Mouse (Mus musculus) CH12.LX (cell line): ENCODE measurements at regions not wholly inside any gene's neighbourhood (a gene's known extent, or its start where the extent isn't known, plus 50 kb on each side); places are given as distances from the start of the nearest gene placed in this dataset.
A peak's percentile ranks its signal among the peaks of the same experiment; 100 is the strongest.

Experiments
- DNase-seq: peaks from one replicate; pipeline ENCODE4 v3.0.0-alpha.2; 2013; ENCODE audit errors: extremely low read depth
- H3K27ac ChIP-seq: 2 replicates; pipeline ENCODE4 v1.5.1; 2012; ENCODE audit warnings: low read depth, mild to moderate bottlenecking, control low read depth, moderate library complexity; ENCODE audit not compliant: insufficient read depth
- H3K27me3 ChIP-seq: replicated peaks from 2 replicates; pipeline ENCODE3; 2012; ENCODE audit warnings: inconsistent platforms
- H3K36me3 ChIP-seq, 2 experiments: replicated peaks in 1 of 2; 2 replicates each; pipeline versions ENCODE3 to v1.6.1; 2012; ENCODE audit warnings: inconsistent platforms in 1 of 2, low read length in 1 of 2, mild to moderate bottlenecking in 1 of 2, mixed read lengths in 1 of 2, moderate library complexity in 1 of 2; ENCODE audit not compliant: control insufficient read depth in 1 of 2, insufficient read depth in 1 of 2
- H3K4me1 ChIP-seq, 2 experiments: 2 replicates each; pipeline ENCODE4 v1.6.1; 2012; ENCODE audit warnings: inconsistent platforms in 1 of 2, moderate library complexity in 1 of 2; ENCODE audit not compliant: insufficient read depth in 2 of 2, control insufficient read depth in 1 of 2
- H3K4me2 ChIP-seq: 2 replicates; pipeline ENCODE4 v1.6.1; 2012; ENCODE audit warnings: low read depth, mild to moderate bottlenecking, control low read depth; ENCODE audit not compliant: poor library complexity, insufficient read depth, severe bottlenecking
- H3K4me3 ChIP-seq, 3 experiments: fragments of 150-350 bp in 1 of 3; sonication (generic) in 1 of 3; replicated peaks in 1 of 3; 2 replicates each; pipeline versions ENCODE3 to v1.5.1; 2011 to 2012; ENCODE audit warnings: low read depth in 2 of 3, low read length in 2 of 3, mild to moderate bottlenecking in 2 of 3, moderate library complexity in 2 of 3, control low read depth in 1 of 3, improper control_type of control experiment in 1 of 3, inconsistent platforms in 1 of 3, mixed read lengths in 1 of 3; ENCODE audit not compliant: poor library complexity in 1 of 3
- H3K79me2 ChIP-seq: replicated peaks from 2 replicates; pipeline ENCODE4 v1.6.1; 2012; ENCODE audit warnings: mild to moderate bottlenecking, moderate library complexity; ENCODE audit not compliant: control insufficient read depth, poor library complexity, insufficient read depth, severe bottlenecking; ENCODE audit errors: extremely low read depth
- H3K9ac ChIP-seq: 2 replicates; pipeline ENCODE4 v1.6.1; 2012; ENCODE audit warnings: low read depth, mild to moderate bottlenecking, control low read depth, moderate library complexity; ENCODE audit not compliant: insufficient read depth
- H3K9me3 ChIP-seq: replicated peaks from 2 replicates; pipeline ENCODE3; 2012; ENCODE audit warnings: low read length, inconsistent platforms, mixed read lengths
- CHD2 ChIP-seq: IDR thresholded peaks from 2 replicates; pipeline ENCODE4 v1.6.1; 2011; ENCODE audit warnings: low read length, improper control_type of control experiment
- CTCF ChIP-seq, 2 experiments: IDR thresholded peaks in 1 of 2; conservative IDR thresholded peaks in 1 of 2; 2 replicates each; pipeline ENCODE4 v1.5.1; 2011 to 2012; ENCODE audit warnings: low read depth in 2 of 2, low read length in 2 of 2, improper control_type of control experiment in 1 of 2, inconsistent platforms in 1 of 2, mild to moderate bottlenecking in 1 of 2, moderate library complexity in 1 of 2
- EP300 ChIP-seq: IDR thresholded peaks from 2 replicates; pipeline ENCODE4 v1.6.1; 2011; ENCODE audit warnings: low read length, improper control_type of control experiment
- HCFC1 ChIP-seq: IDR thresholded peaks from 2 replicates; pipeline ENCODE4 v1.6.1; 2012; ENCODE audit warnings: low read depth, mild to moderate bottlenecking, inconsistent platforms, low read length, improper control_type of control experiment
- MAX ChIP-seq: IDR thresholded peaks from 2 replicates; pipeline ENCODE4 v1.6.1; 2011; ENCODE audit warnings: low read length, improper control_type of control experiment
- NELFE ChIP-seq: IDR thresholded peaks from 2 replicates; pipeline ENCODE4 v1.6.1; 2011; ENCODE audit warnings: low read depth, low read length, improper control_type of control experiment
- POLR2A ChIP-seq: IDR thresholded peaks from 2 replicates; pipeline ENCODE4 v1.6.1; 2011; ENCODE audit warnings: low read depth, mild to moderate bottlenecking, improper control_type of control experiment, low read length
- POLR2AphosphoS2 ChIP-seq: IDR thresholded peaks from 2 replicates; pipeline ENCODE4 v1.6.1; 2011; ENCODE audit warnings: low read depth, low read length, improper control_type of control experiment
- RAD21 ChIP-seq: IDR thresholded peaks from 2 replicates; pipeline ENCODE4 v1.6.1; 2011; ENCODE audit warnings: low read depth, mild to moderate bottlenecking, low read length, improper control_type of control experiment, moderate library complexity
- SIN3A ChIP-seq: IDR thresholded peaks from 2 replicates; pipeline ENCODE4 v1.6.1; 2012; ENCODE audit warnings: low read length, improper control_type of control experiment, inconsistent platforms
- SMC3 ChIP-seq: IDR thresholded peaks from 2 replicates; pipeline ENCODE4 v1.6.1; 2011; ENCODE audit warnings: low read depth, low read length, improper control_type of control experiment
- TBP ChIP-seq: conservative IDR thresholded peaks from 2 replicates; pipeline ENCODE4 v1.6.1; 2011; ENCODE audit warnings: low read depth, low read length, improper control_type of control experiment
- USF1 ChIP-seq: IDR thresholded peaks from 2 replicates; pipeline ENCODE4 v1.6.1; 2014; ENCODE audit warnings: low read depth, mild to moderate bottlenecking, inconsistent platforms, low read length, improper control_type of control experiment
- ZC3H11A ChIP-seq: IDR thresholded peaks from 2 replicates; pipeline ENCODE4 v1.6.1; 2012; ENCODE audit warnings: low read depth, mild to moderate bottlenecking, inconsistent platforms, low read length, improper control_type of control experiment
- ZKSCAN1 ChIP-seq: IDR thresholded peaks from 2 replicates; pipeline ENCODE4 v1.6.1; 2012; ENCODE audit warnings: low read depth, inconsistent platforms, low read length, improper control_type of control experiment, borderline replicate concordance
- ZMIZ1 ChIP-seq: IDR thresholded peaks from 2 replicates; pipeline ENCODE4 v1.6.1; 2012; ENCODE audit warnings: low read depth, mild to moderate bottlenecking, inconsistent platforms, low read length, improper control_type of control experiment
- dilution Hi-C: fragments of 300-500 bp; cut with MboI; formaldehyde crosslinking; loops from 2 replicates; pipeline ENCODE4 v1.14.3; 2020; ENCODE audit warnings: low sequenced_read_pairs; ENCODE audit not compliant: extremely low pct_unique_long_range_greater_than_20kb, extremely low pct_ligation_motif_present
- in situ Hi-C: fragments of 300-500 bp; cut with MboI; formaldehyde crosslinking; loops from 3 replicates; pipeline ENCODE4 v1.14.3; 2019; ENCODE audit warnings: low sequenced_read_pairs, low pct_ligation_motif_present, low pct_unique_long_range_greater_than_20kb, mixed read lengths

DNA sequence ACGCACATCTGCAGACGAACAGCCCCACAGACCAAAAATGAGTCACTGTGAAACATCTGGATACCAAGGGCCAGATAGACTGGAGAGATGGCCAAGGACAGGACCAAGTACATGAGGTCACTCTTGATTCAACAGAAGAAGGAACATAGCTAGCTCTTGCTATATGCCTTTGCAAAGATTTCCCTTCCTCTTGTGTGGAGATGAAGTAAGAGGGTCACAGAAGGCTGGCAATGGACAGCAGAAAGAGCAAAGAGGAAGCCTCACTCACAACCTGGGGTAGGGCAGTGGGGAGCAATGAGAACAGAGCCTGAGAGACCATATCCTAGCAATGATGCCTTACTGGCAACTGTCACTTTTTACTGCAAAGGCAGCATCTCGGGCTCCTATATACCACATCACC, 93.2 kb upstream of the Cd93 start:
- Histone ChIP-seq H3K79me2 (no peaks in the 10 kb centered on the region), H3K9ac (no peak overlapping the region), H3K4me1 (peaks cover 0 to 8% of the 10 kb centered on the region in 2 experiments; a peak in 1 of 4 replicates), H3K36me3 (no peaks in the 10 kb centered on the region), H3K27me3 (no peaks in the 10 kb centered on the region), H3K4me2 (no peak overlapping the region), H3K27ac (no peak overlapping the region), H3K9me3 (no peaks in the 10 kb centered on the region), H3K4me3 (no peak overlapping the region)
- TF ChIP-seq NELFE, result no peak
- no peak for TF ChIP-seq RAD21
- no peak for TF ChIP-seq ZKSCAN1
- no peak for TF ChIP-seq CHD2
- no peak for TF ChIP-seq USF1
- TF ChIP-seq MAX, result no peak
- no peak for TF ChIP-seq ZMIZ1
- TF ChIP-seq TBP, result no peak
- TF ChIP-seq EP300, result no peak
- no peak for TF ChIP-seq POLR2AphosphoS2
- in situ Hi-C loops (no loop called here), dilution Hi-C loops (no loop called here)
- DNase-seq, result no peak

DNA sequence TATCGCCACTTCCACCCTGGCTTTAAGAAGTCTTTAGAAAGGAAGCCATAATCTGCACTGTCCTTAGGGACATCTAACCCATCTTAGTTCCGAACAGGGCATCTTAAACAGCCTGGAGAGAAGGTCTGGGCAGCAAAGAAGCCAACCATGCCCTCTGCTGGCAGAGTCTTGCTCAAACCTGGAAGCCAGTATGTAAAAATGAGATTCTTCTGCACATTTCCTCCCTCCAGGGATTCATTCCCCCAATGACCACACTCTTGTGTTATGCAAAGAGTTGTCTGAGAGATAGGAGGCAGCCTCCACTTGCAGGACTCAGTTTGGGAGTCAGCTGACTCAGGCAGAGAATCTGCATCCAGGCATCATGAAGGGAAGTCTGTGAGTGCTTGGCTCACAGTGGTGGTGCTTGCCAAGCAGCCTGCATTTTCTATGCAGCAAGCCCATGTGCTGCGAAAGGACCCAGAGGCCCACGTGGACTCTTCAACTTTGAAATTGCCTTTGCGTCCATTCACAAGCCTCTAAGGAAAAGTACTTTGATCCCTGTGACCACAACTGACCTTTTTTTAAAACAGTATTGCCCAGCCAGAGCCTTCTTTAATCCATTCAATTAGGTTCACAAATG, 92.3 kb upstream of the Cd93 start:
- no peak overlapping the region for H3K27ac ChIP-seq
- H3K79me2 ChIP-seq, result no peaks in the 10 kb centered on the region
- H3K9me3 ChIP-seq, result no peaks in the 10 kb centered on the region
- TF ChIP-seq ZMIZ1 (no peak), CTCF (conservative IDR thresholded peaks at IDR 0.05 in 1 of 2, IDR thresholded peaks at IDR 0.05 in 1 of 2; ENCODE audit: low read depth in 2 of 2, low read length in 2 of 2) (peak; percentile 41 to 78; a peak in 3 of 4 replicates), POLR2A (no peak), RAD21 (peak; percentile 70), ZC3H11A (0 out of 2 replicates have a peak, but pooled peaks have one; percentile 11), SMC3 (peak; percentile 82)
- H3K36me3 ChIP-seq, result no peaks in the 10 kb centered on the region
- H3K4me3 ChIP-seq, result no peak overlapping the region
- no peak overlapping the region for H3K4me2 ChIP-seq
- dilution Hi-C loops (no loop called here), in situ Hi-C loops (no loop called here)
- no peaks in the 10 kb centered on the region for H3K27me3 ChIP-seq
- peak; percentile 62 for DNase-seq
- peaks cover 0 to 8% of the 10 kb centered on the region in 2 experiments; a peak in 1 of 4 replicates for H3K4me1 ChIP-seq
- no peak overlapping the region for H3K9ac ChIP-seq

- TF ChIP-seq HCFC1, result no peak
- no peak for TF ChIP-seq SIN3A
- no peak for TF ChIP-seq CHD2
- TF ChIP-seq TBP, result no peak
- Histone ChIP-seq H3K9ac (no peak overlapping the region), H3K27me3 (no peaks in the 10 kb centered on the region), H3K79me2 (no peaks in the 10 kb centered on the region), H3K4me3 (no peak overlapping the region), H3K36me3 (no peaks in the 10 kb centered on the region), H3K27ac (no peak overlapping the region), H3K4me2 (no peak overlapping the region), H3K4me1 (peaks cover 0 to 8% of the 10 kb centered on the region in 2 experiments; a peak in 1 of 4 replicates), H3K9me3 (no peaks in the 10 kb centered on the region)
- dilution Hi-C loops (no loop called here), in situ Hi-C loops (no loop called here)
- no peak for DNase-seq
Observed at GRCm38 (mm10) chr2:148532051-148532450, 88.7 kb upstream of the Cd93 start.
